Mouse (Mus musculus): ENCODE data around the gene Zbtb12.

DNA sequence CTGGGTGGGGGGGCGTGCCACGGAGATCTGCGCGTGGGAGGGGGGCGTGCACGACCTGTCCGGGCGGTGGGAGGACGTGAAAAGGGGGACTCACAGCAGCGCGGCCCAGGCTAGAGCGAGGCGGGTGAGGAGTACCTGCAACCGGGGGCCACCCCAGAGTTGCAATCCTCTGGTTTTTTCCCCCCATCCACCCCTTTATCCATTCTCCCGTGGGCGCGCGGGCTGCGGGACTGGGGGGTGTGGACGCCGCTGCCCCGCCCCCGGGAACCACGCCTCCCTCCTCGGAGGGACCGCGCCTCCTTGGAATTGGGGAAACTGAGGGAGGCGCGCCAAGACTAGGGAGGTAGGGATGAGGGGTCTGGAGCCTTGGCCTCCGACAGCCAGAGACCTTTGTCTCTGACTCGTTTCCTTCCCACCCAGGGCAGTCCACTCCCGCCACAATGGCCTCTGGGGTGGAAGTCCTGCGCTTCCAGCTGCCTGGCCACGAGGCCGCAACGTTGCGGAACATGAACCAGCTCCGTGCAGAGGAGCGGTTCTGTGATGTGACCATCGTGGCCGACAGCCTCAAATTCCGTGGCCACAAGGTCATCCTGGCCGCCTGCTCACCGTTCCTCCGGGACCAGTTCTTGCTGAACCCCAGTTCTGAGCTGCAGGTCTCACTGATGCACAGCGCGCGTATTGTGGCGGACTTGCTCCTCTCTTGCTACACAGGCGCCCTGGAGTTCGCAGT is 15.7 kb downstream of the Zbtb12 start:
- TF ChIP-seq TCF12 (IDR thresholded peaks at IDR 0.05; ENCODE audit: low read depth, low read length) (no peak), CTCF (IDR thresholded peaks at IDR 0.05 in 2 of 3, conservative IDR thresholded peaks at IDR 0.05 in 1 of 3; ENCODE audit: control insufficient read depth in 1 of 3, insufficient read depth in 1 of 3, low read depth in 2 of 3, low read length in 3 of 3, poor library complexity in 1 of 3, severe bottlenecking in 1 of 3) (no peak), RCOR1 (IDR thresholded peaks at IDR 0.05; ENCODE audit: low read depth, low read length) (no peak), JUND (IDR thresholded peaks at IDR 0.05; ENCODE audit: low read depth, low read length) (no peak), TBP (IDR thresholded peaks at IDR 0.05; ENCODE audit: low read depth, low read length) (no peak), MAX (IDR thresholded peaks at IDR 0.05; ENCODE audit: low read length) (0 out of 2 replicates have a peak, but pooled peaks have one; percentile 32), POLR2A (IDR thresholded peaks at IDR 0.05; ENCODE audit: control insufficient read depth in 1 of 2, insufficient read depth in 1 of 2, low read depth in 1 of 2, low read length in 2 of 2, poor library complexity in 1 of 2) (no peak), MAFK (IDR thresholded peaks at IDR 0.05; ENCODE audit: borderline replicate concordance, low read depth, low read length) (no peak), MYC (IDR thresholded peaks at IDR 0.05; ENCODE audit: low read depth, low read length) (no peak), ZKSCAN1 (IDR thresholded peaks at IDR 0.05; ENCODE audit: low read depth, low read length) (no peak), ZMIZ1 (IDR thresholded peaks at IDR 0.05; ENCODE audit: low read depth, low read length) (no peak), EP300 (IDR thresholded peaks at IDR 0.05; ENCODE audit: low read depth in 1 of 2, low read length in 2 of 2) (no peak)
